Mouse (Mus musculus) kidney, postnatal 0 days (tissue): ENCODE measurements around the gene Nub1. TPM values are rescaled to one million over a fixed set of nuclear protein-coding genes. Genes with fewer than 3 reads are reported as not detected.

Experiments
- ATAC-seq: fragments of 200-750 bp; cut with Nextera tagmentation; replicated peaks from 2 replicates; pipeline ENCODE4 v1.8.0; 2017; ENCODE audit warnings: low read depth, moderate number of reproducible peaks, moderate TSS enrichment, moderate library complexity; ENCODE audit not compliant: low FRiP score
- DNase-seq: peaks from one replicate; pipeline ENCODE4 v3.0.0-alpha.2; 2016; ENCODE audit warnings: low spot score
- H3K27ac ChIP-seq: fragments of 300-500 bp; sonication (generic); 2 replicates; pipeline ENCODE4 v1.5.1; 2014; ENCODE audit warnings: mild to moderate bottlenecking
- H3K27me3 ChIP-seq: fragments of 300-500 bp; sonication (generic); 2 replicates; pipeline ENCODE4 v1.6.1; 2014; ENCODE audit warnings: low read length, mixed read lengths; ENCODE audit not compliant: insufficient read depth
- H3K36me3 ChIP-seq: fragments of 300-500 bp; sonication (generic); 2 replicates; pipeline ENCODE4 v1.6.1; 2014; ENCODE audit warnings: low read length, mixed read lengths; ENCODE audit not compliant: insufficient read depth
- H3K4me1 ChIP-seq: fragments of 300-500 bp; sonication (generic); replicated peaks from 2 replicates; pipeline ENCODE4 v1.6.1; 2014; ENCODE audit warnings: antibody characterized with exemption, low read length, mixed read lengths; ENCODE audit not compliant: insufficient read depth
- H3K4me2 ChIP-seq: fragments of 300-500 bp; sonication (generic); 2 replicates; pipeline ENCODE4 v1.6.1; 2014; ENCODE audit warnings: mild to moderate bottlenecking, low read length, moderate library complexity, mixed read lengths
- H3K4me3 ChIP-seq: fragments of 300-500 bp; sonication (generic); replicated peaks from 2 replicates; pipeline ENCODE4 v1.5.1; 2014; ENCODE audit warnings: low read depth, low read length
- H3K9ac ChIP-seq: fragments of 300-500 bp; sonication (generic); 2 replicates; pipeline ENCODE4 v1.6.1; 2014; ENCODE audit warnings: low read depth, low read length
- H3K9me3 ChIP-seq: fragments of 300-500 bp; sonication (generic); replicated peaks from 2 replicates; pipeline ENCODE4 v1.6.1; 2016; ENCODE audit warnings: low read length, inconsistent platforms, mixed read lengths
- CTCF ChIP-seq: IDR thresholded peaks from 2 replicates; pipeline ENCODE4 v1.5.1; 2016; ENCODE audit warnings: antibody characterized with exemption, low read depth, mild to moderate bottlenecking, moderate library complexity
- whole genome bisulfite sequencing: fragments of 180-500 bp; shearing (Covaris S2); extraction: QIAGEN DNeasy Blood & Tissue Kit; methylation state at CpG from one replicate; pipeline ENCODE4 v1.1.7; 2014; 5-methylcytosine and 5-hydroxymethylcytosine counted together
- polyA plus RNA-seq: library from polyadenylated mRNA; unstranded; fragments of >200 nt; fragmentation: Nextera tagmentation; extraction: Ambion mirVana; gene quantifications from 2 replicates; pipeline ENCODE4 v1.2.1, GENCODE M21; 2015

Gene Nub1
- polyA plus RNA-seq, 1 experiment from 2014 or later = 35.3 TPM

DNA sequence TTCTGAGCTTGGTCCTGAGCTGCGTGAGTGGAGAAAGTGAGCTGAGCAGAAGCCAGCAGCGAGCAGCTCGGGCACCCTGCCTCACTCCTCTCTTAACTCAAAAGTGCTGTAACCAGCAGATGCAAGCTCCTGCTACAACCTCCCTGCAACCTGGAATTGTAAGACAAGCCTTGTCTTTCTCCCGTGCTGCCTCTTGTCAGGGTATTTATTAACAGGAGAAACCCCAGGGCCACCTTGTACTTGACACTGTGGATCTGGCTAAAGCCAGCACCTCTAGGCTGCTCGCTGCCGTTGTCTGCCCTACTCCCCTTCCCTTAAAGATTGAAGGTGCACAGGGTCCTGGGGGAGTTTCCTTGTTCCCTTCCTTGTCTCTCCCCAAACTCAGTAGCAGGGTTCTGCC is 28.7 kb downstream of the Nub1 start:
- no peak overlapping the region for H3K4me2 ChIP-seq
- TF ChIP-seq CTCF = no peak
- no peaks in the 10 kb centered on the region for H3K9me3 ChIP-seq
- H3K9ac ChIP-seq = no peak overlapping the region
- ATAC-seq = 0 out of 2 replicates have a peak, but pooled peaks have one; percentile 34
- H3K36me3 ChIP-seq = peaks cover 41% of the 10 kb centered on the region
- H3K27ac ChIP-seq = peak overlapping the region; percentile 71; the same call in 1 of the 2 replicates
- DNase-seq = no peak
- WGBS = 64% methylated on average over 6 of the region's 6 CpGs
- H3K4me1 ChIP-seq = no peaks in the 10 kb centered on the region
- H3K4me3 ChIP-seq = no peak overlapping the region
- H3K27me3 ChIP-seq = no peaks in the 10 kb centered on the region

DNA sequence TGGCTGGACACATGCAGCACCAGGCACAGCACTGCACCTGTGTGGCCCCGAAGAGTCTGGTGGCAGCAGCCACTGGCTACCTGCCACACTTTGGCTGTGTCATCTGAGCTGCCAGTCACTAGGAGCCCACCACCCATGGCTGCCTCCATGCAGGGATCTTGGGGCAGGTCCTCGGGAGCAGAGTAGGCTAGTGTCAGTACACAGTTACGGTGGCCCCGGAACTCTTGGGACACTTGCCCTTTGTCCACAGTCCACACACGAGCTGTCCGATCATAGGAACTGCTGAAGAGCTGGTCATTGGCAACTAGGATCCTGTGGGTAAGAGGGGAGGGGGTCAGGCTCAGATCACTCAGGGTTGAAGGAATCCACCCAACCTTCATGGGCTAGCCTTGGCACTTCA is 32.7 kb downstream of the Nub1 start:
- peaks cover 19% of the 10 kb centered on the region; the same call in 1 of the 2 replicates for H3K36me3 ChIP-seq
- no peak overlapping the region for H3K4me2 ChIP-seq
- no peaks in the 10 kb centered on the region for H3K9me3 ChIP-seq
- DNase-seq = no peak
- H3K27ac ChIP-seq = no peak overlapping the region
- no peaks in the 10 kb centered on the region for H3K27me3 ChIP-seq
- H3K9ac ChIP-seq = no peak overlapping the region
- ATAC-seq = no peak
- no peaks in the 10 kb centered on the region for H3K4me1 ChIP-seq
- no peak for TF ChIP-seq CTCF
- H3K4me3 ChIP-seq = no peak overlapping the region
- WGBS = 86% methylated on average over 6 of the region's 6 CpGs

DNA sequence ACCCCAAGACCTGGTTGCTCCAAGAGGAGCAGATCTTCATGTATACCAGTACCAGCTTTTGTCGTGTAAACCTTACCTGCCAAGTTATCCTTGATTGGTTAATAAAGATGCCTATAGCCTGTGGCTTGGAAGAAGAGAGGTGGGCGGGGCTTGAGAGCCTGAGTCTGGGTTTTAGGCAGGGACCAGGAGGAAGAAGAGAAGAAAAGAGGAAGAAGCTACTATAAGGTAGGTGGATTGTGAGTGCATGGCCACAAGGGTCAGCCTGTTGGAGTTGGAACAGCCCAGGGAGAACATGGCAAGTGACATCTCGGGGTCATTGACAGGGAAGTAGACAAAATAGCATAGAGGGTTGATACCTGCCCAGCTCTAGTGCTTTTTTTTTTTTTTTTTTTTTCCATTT is 34.5 kb downstream of the Nub1 start:
- DNase-seq = no peak
- Histone ChIP-seq H3K9me3 (no peaks in the 10 kb centered on the region), H3K27me3 (no peaks in the 10 kb centered on the region), H3K27ac (no peak overlapping the region), H3K4me3 (no peak overlapping the region), H3K9ac (no peak overlapping the region), H3K4me1 (peaks cover 7% of the 10 kb centered on the region), H3K36me3 (peaks cover 16% of the 10 kb centered on the region; the same call in 1 of the 2 replicates), H3K4me2 (no peak overlapping the region)
- WGBS = 83% methylated on average over 3 of the region's 3 CpGs
- ATAC-seq = no peak
- no peak for TF ChIP-seq CTCF

DNA sequence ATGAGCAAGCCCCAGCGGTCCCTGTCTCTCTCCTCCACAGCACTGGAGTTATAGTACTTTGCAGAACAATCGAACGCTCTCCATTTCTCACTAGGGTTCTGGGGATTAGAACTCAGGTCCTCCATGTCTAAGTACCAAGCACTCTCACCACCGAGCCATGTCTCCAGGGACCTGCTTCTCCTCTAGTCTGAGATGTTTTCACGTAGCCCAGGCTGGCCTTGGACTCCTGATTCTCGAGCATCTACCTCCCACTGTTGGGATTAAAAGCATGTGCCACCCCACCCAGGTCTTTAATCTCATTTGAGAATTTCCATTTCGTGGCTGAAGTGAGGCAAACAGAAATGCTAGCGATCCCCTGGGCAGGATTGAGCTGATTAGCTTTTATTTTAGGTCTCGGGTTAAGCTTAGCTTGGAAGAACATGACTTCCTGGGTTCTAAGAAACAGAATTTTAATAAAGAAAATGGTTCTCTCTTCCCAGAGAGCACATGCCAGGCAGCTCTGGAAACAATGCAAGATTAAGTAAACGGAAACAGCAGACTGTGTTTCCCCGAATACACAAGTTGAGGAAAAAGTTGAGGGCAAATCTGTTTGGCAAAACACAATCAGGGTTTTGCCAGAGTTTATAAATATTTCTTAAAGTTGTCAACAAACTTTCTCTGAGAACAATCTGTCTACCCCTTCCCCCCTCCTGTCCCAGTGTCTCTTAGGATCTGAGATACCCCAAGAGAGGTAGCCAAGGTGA is 38.4 kb downstream of the Nub1 start:
- Histone ChIP-seq H3K27ac (peak overlapping the region; percentile 73; the same call in 1 of the 2 replicates), H3K27me3 (no peaks in the 10 kb centered on the region), H3K9ac (no peak overlapping the region), H3K36me3 (0 out of 2 replicates have a peak, but pooled peaks cover 3% of the 10 kb centered on the region), H3K4me2 (no peak overlapping the region), H3K4me1 (peaks cover 17% of the 10 kb centered on the region), H3K9me3 (no peaks in the 10 kb centered on the region), H3K4me3 (no peak overlapping the region)
- TF ChIP-seq CTCF = no peak
- no peak for ATAC-seq
- no peak for DNase-seq
- 76% methylated on average over 11 of the region's 11 CpGs for WGBS

DNA sequence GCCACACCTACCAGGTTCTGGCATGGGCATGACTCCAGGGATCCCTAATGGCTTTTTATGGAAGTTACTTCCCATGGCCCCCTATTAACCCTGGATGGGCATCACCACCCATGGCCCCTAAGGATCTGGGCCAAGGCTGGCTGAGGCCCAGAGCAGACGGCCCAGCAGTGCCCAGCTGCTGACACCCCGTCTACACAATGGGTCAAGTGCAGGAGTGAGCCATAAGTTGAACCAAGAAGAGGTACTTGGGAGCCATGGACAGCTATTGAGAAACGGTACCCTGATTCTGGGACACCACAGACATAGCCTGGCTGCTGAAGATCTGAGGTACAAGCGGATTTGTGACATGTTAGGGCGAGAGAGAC is 38.9 kb downstream of the Nub1 start:
- 0 out of 2 replicates have a peak, but pooled peaks cover 3% of the 10 kb centered on the region for H3K36me3 ChIP-seq
- no peaks in the 10 kb centered on the region for H3K27me3 ChIP-seq
- WGBS = 73% methylated on average over 5 of the region's 5 CpGs
- peak overlapping the region; percentile 73 for H3K27ac ChIP-seq
- ATAC-seq (no peak), DNase-seq (no peak)
- H3K9me3 ChIP-seq = no peaks in the 10 kb centered on the region
- peaks cover 17% of the 10 kb centered on the region for H3K4me1 ChIP-seq
- H3K4me3 ChIP-seq = no peak overlapping the region
- no peak overlapping the region for H3K4me2 ChIP-seq
- TF ChIP-seq CTCF = no peak
- H3K9ac ChIP-seq = no peak overlapping the region; the same call in 1 of the 2 replicates

DNA sequence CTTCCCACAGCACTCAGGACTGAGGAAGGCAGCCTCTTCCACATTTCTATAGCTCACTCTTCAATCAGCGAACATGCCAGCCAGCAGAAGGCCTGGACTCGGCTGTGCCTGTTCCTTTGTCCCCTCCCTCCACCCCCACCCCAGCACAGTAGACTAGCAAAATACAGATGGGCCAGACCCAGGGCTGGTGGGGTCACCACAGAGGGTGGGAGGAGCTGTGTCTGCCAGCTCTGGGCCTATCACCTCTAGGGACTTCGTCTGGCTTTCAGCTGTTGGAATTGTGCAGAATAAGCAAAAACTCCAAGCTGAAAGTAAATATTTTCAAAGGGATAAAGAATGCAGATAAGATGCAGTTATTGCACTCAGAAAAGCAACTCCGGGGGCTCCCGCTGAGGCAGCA is 39.5 kb downstream of the Nub1 start:
- Histone ChIP-seq H3K4me3 (no peak overlapping the region), H3K9me3 (no peaks in the 10 kb centered on the region), H3K4me1 (peaks cover 22% of the 10 kb centered on the region), H3K4me2 (no peak overlapping the region), H3K27me3 (no peaks in the 10 kb centered on the region), H3K36me3 (0 out of 2 replicates have a peak, but pooled peaks cover under 1% of the 10 kb centered on the region), H3K27ac (peak overlapping the region; percentile 73), H3K9ac (no peak overlapping the region; the same call in 1 of the 2 replicates)
- TF ChIP-seq CTCF = no peak
- WGBS = 45% methylated on average over 5 of the region's 5 CpGs
- DNase-seq = peak; percentile 55
- ATAC-seq = peak; percentile 81
